12 mouse cellular contexts compared by ENCODE assay signal in genomic region chr2:115979683-115980476, GRCm38 (mm10).
DNase-seq lines count a peak whose midpoint lies in the region; ATAC-seq lines count a peak whose summit lies in the region.
"Had no signal": no experiment of that assay in that cellular context is flagged by ENCODE, and none has a peak within 500 bp of the region (broad histone marks: within the 10 kb centered on the region; RNA-seq: fewer than 3 reads in every experiment).

No protein-coding gene starts in this region.

- ATAC-seq in frontal cortex, adult (ENCODE audit: low TSS enrichment) = peak; percentile 58; the same call in 1 of the 2 replicates
- ATAC-seq in embryonic facial prominence, embryonic 14.5 days (ENCODE audit: low read depth) = no peak; the same call in 1 of the 2 replicates
- ATAC-seq in neural tube, embryonic 13.5 days (ENCODE audit: low read depth) = peak; percentile 82
- ATAC-seq: intestine, embryonic 15.5 days had no signal

- 0 out of 2 replicates have a peak overlapping the region, but pooled peaks have one; percentile 28 for H3K27ac ChIP-seq in embryonic facial prominence, embryonic 14.5 days (replicated peaks; ENCODE audit: low read depth, low read length)
- H3K27ac ChIP-seq in neural tube, embryonic 13.5 days (replicated peaks) = peak overlapping the region; percentile 53
- H3K27ac ChIP-seq: intestine, embryonic 15.5 days; liver, embryonic 13.5 days had no signal

- no peaks in the 10 kb centered on the region for H3K9me3 ChIP-seq in embryonic facial prominence, embryonic 14.5 days (ENCODE audit: control insufficient read depth, low read length)
- H3K9me3 ChIP-seq in neural tube, embryonic 13.5 days = no peaks in the 10 kb centered on the region
- H3K9me3 ChIP-seq: intestine, embryonic 15.5 days; liver, embryonic 13.5 days had no signal

- no peaks in the 10 kb centered on the region for H3K36me3 ChIP-seq in embryonic facial prominence, embryonic 14.5 days (ENCODE audit: control insufficient read depth, insufficient read depth, low read length)
- H3K36me3 ChIP-seq in neural tube, embryonic 13.5 days = no peaks in the 10 kb centered on the region
- H3K36me3 ChIP-seq: intestine, embryonic 15.5 days; liver, embryonic 13.5 days had no signal

- no peak overlapping the region for H3K9ac ChIP-seq in embryonic facial prominence, embryonic 14.5 days (ENCODE audit: low read depth, low read length)
- no peak overlapping the region for H3K9ac ChIP-seq in neural tube, embryonic 13.5 days
- H3K9ac ChIP-seq: intestine, embryonic 15.5 days; liver, embryonic 13.5 days had no signal

- intact Hi-C loops in heart, postnatal 36 days (cut with DNase I) = no loop called here

- no peak overlapping the region for H3K4me2 ChIP-seq in embryonic facial prominence, embryonic 14.5 days (ENCODE audit: low read depth, low read length)
- no peak overlapping the region for H3K4me2 ChIP-seq in neural tube, embryonic 13.5 days
- H3K4me2 ChIP-seq: intestine, embryonic 15.5 days; liver, embryonic 13.5 days had no signal

- WGBS in embryonic facial prominence, embryonic 14.5 days = 39% methylated on average over 14 of the region's 14 CpGs
- WGBS in neural tube, embryonic 13.5 days = 35% methylated on average over 14 of the region's 14 CpGs

- no peak overlapping the region for H3K4me3 ChIP-seq in embryonic facial prominence, embryonic 14.5 days (ENCODE audit: low read depth, low read length)
- H3K4me3 ChIP-seq in neural tube, embryonic 13.5 days = no peak overlapping the region
- H3K4me3 ChIP-seq: intestine, embryonic 15.5 days; liver, embryonic 13.5 days had no signal

- H3K27me3 ChIP-seq in embryonic facial prominence, embryonic 14.5 days (replicated peaks; ENCODE audit: control insufficient read depth, insufficient read depth, low read length) = no peaks in the 10 kb centered on the region
- no peaks in the 10 kb centered on the region for H3K27me3 ChIP-seq in neural tube, embryonic 13.5 days
- H3K27me3 ChIP-seq: intestine, embryonic 15.5 days; liver, embryonic 13.5 days had no signal

- H3K4me1 ChIP-seq in embryonic facial prominence, embryonic 14.5 days (ENCODE audit: control insufficient read depth, insufficient read depth, low read length) = peaks cover 11% of the 10 kb centered on the region; the same call in 1 of the 2 replicates
- peaks cover 29% of the 10 kb centered on the region for H3K4me1 ChIP-seq in neural tube, embryonic 13.5 days (replicated peaks)
- H3K4me1 ChIP-seq: liver, embryonic 13.5 days had no signal

- no peak for DNase-seq in frontal cortex, postnatal 10 days (ENCODE audit: low spot score in 2 of 2)
- DNase-seq in embryonic facial prominence, embryonic 14.5 days (ENCODE audit: low spot score) = peak; percentile 71
- peak; percentile 29 for DNase-seq in kidney, adult 9 months
- no peak for DNase-seq in heart, postnatal 36 days
- no peak for DNase-seq in ovary, postnatal 10 days (ENCODE audit: low spot score)
- no peak for DNase-seq in lung, postnatal 25 days (ENCODE audit: low spot score)
- DNase-seq: B cell, adult 2 months; gastrocnemius, postnatal 36 days; liver, embryonic 13.5 days had no signal

Comparison
In these comparisons a context has a peak if more than half of its experiments do, and no peak if none do; other contexts are left out.
1. DNase-seq: peak in embryonic facial prominence, embryonic 14.5 days (single experiment) and kidney, adult 9 months (single experiment); none in frontal cortex, postnatal 10 days (0 of 2), heart, postnatal 36 days (0 of 2), ovary, postnatal 10 days (single experiment) and lung, postnatal 25 days (single experiment).